Mouse (Mus musculus) embryo, embryonic 11.5 days (tissue): ENCODE measurements around the gene Cenpp.

Experiments
- DNase-seq: peaks from one replicate; pipeline ENCODE4 v3.0.0-alpha.2; 2012; ENCODE audit warnings: low read depth, low spot score

The Cenpp gene

GRCm38 (mm10) chr13:49652481-49653179 lies at the start of gene Cenpp, which contains the start of gene Nol8:
Cenpp (minus strand) TSS chr13:49652785.
Nol8 (plus strand) TSS chr13:49653078.
- peak; percentile 100 for DNase-seq

GRCm38 (mm10) chr13:49691056-49691455 lies 38.5 kb upstream of the Cenpp start:
- DNase-seq: no peak

DNA sequence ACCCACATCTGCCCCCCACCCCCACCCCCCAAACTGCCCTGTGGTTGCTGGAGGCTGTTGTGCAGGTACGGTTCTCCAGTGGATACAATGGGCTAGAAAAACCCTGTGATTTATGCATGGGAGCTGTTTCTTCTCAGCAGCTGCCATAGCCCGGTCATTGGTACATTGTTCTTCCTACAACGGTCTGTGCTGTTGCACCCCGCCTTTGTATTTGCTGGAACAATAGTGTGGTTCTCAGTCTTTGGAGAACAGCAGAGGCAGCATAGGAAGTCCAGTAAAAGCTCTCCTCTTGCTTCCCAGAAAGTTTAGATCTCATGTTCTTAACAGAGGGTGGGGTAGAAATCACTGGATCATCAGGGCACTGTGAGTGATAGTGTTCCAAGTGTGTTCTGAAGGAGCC lies 31.7 kb upstream of the Cenpp start:
- no peak for DNase-seq

DNA sequence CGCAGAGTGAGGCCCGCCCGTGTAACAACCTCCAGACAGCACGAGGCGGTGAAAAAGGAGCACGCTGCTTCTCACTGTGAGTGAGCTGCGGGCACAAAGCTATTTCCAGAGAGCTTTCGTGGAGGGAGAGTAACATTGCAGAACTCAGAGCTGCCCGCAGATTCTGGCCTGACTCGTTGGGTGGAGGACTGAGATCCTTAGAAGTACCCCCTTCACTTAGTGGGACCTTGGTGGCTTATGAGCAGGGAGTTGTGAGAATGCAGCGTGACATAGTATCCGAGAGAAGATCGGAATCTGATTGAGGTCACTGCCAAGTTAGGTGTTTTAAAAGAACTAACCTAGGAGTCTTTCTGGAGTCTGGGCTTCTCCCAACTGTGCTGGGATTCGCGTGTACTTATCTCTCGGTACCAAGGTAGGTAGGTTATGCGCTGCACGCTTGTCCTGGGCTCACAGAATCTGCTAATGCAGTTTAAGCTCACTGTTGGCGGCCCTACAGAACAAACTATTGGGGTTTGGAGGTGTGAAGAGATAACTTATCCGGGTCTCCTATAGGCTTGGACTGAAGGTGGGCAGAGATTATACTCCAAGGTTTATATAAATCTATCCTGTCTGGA lies 29.8 kb upstream of the Cenpp start:
- DNase-seq: no peak

DNA sequence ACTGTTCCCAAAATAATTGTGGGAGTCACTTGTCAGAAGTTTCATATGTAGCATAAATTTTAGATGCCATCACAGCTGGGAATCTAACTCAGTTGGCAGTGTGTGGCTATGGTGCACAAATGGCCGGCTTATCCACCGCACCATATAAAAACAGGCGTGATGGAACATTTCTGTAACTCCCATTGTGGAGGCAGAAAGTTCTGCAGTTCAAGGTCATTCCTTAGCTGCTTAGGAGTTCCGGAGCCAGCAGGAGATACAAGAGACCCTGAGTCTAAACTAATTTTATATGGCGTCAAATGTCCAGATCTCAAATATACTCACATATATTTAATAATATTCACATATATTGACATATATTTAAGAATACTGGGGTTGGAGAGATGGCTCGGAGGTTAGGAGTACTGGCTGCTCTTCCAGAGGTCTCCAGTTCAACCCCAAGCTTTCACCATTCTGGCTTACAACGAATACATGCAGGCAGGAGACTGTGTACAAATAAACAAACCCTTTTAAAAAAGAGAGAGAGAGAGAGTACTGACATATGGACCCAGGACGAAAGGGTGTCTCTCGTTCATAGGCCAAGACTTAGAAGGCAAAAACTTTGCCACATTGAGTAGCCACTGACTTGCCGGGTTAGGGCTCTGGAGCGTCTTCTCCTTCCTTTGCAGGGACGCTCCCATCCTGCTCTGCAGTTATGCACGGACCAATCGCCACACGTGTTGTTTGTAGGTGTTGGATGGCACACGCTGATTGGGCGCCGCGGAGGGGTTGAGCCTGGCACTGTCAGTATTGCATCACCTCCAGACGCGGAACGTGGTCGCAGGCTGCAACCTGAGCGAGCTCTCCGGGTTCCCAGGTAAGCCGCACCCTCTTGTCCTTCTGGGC lies 29.0 kb upstream of the Cenpp start, which contains the start of gene Iars:
Gene Iars, plus strand, starts transcription at position 750 of the 882 bp plus-strand sequence.
- peak; percentile 94 for DNase-seq

DNA sequence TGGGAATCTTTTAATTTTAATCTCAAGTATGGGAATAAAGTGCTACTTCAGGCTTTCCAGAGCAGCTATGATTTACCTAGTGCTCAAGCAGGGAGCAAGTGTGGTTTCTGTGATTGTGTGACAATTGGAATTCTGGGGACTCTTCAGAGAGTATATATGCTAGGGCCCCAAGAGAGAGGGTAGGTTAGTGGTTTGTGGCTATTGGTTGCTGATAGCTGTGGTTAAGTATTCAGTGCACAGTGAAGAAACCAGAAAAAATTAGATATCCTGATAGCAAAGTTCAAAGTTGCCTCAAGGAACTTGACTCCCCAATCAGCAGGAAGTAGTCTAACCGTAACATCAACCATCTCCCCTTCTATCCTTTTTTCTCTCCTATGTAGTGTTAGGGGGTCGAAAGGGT lies 25.2 kb upstream of the Cenpp start:
- DNase-seq: no peak

DNA sequence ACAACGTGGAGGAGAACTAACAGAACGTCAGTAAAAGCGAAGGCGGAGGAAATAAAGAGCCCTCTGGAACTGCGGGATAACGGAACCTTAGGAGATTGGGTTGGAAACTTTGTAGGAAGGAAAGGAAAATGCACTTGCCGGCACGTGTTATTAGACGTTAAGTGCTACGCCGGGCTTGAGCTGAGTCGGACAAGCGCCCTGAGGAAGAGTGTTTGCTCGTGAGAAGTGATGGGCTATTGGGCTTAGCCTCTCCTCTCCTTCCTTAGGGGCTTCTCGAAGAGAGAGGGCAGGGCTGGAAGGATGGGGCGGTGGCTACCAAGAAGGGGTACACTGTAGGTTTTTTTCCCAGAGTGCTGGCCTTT lies 576 bp upstream of the Cenpp start:
- no peak for DNase-seq

DNA sequence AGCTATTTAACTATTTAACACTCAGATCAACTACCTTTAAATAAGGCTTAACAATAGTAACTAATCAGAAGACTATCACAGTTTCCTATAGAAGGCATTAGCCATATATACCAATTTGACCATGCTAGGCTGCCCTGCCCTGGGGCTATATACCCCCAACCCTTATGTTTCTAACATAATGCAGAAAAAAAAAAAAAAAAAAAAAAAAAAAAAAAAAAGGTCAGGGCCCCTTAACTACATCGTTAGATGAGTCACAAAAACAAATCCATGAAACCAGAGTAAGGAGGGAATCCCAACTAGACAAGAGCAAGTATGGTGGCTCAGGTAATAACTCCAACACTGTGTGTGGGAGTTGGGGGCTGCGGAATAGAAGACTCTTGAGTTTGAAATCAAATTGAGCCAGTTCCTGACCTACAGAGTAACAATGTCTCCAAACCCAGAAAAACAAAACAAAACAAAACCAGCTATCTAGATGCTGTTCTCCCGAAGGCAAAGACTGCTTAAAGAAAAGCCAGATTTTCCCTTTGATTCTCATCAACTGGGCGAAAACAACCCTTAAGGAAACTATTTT lies 719 bp downstream of the Cenpp start:
- DNase-seq: no peak

DNA sequence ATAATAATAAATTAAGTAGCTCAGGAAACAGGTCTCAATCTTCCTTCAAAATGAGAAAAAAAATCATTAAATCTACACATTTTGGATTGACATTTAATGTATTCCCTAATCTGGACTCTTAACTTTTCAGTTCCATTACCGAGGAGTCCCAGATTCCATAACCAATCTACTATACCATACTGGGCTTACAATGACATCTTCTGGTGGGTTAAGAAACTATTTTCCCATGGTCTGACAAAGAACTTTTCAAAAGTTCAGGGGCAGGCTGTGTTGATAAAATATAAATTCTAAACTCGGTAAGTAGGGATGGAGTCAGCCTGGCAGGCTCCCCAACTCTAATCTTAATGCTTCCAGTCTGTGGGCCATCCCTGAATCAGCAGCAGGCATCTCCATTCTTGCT lies 1.4 kb downstream of the Cenpp start:
- DNase-seq: no peak

DNA sequence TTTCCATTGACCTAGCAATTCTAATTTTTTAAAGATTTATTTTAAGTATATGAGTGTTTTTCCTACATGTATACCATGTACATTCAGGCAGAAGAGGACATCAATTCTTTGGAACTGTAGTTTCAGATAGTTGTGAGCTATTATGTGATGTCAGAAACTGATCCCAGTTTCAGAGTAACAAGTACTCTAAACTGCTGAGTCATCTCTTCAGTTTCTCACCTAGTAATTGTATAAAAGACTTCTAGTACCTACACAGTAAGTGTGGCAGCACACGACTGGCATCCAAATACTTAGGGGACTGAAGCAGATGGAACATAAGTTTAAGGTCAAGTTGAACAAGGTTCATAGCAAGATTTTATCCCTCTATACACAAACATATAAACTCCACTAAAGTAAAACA lies 6.6 kb downstream of the Cenpp start:
- no peak for DNase-seq

DNA sequence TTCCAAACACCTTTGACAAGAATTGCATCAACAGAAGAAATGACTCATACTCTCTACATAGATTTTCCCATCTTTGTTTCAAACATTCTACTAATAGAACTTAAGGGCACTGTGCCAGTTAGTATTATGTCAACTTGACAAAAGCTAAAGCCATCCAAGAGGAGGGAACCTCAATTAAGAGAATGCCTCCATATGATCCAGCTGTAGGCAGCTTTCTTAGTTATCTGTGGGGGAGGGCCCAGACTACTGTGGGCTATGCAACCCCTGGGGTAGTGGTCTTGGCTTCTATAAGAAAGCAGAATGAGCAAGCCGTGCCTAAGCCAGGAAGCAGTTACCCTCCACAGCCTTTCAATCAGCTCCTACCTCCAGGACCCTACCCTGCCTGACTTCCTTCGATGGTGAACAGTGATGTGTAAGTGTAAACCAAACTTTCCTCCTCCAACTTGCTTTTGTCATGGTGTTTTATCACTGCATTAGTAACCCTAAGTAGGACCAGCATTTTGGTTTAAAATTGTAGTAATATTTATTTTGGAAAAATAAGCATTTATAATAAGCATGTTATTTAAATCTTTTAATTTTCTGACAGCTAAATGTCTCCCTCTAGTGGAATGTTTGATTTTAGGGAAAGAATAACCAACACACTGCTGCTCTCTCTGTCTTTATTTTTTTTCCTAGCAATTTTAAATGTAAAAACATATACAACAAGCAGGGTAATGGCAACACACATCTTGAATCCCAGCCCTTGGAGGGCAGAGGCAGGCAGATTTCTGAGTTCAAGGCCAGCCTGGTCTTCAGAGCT lies 7.7 kb downstream of the Cenpp start:
- no peak for DNase-seq

GRCm38 (mm10) chr13:49643669-49644362 lies 8.8 kb downstream of the Cenpp start:
- no peak for DNase-seq

DNA sequence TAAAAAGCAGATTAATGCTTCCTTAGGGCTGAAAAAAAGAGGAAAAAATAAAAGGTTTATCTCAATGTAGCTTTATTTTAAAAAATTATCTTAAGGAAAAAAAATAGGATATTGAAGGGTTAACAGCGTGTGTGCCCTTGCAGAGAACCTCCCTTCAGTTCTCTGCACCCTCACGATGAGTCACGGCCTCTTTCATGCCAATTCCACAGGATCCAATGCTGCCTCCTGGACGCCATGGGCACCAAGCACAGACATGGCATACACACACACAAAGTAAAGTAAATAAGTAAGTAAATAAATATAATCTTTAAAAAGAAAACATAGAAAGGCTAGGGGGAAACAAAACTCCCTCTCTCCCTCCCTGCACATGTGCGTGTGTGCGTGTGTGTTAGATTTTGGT lies 9.9 kb downstream of the Cenpp start:
- DNase-seq: no peak

DNA sequence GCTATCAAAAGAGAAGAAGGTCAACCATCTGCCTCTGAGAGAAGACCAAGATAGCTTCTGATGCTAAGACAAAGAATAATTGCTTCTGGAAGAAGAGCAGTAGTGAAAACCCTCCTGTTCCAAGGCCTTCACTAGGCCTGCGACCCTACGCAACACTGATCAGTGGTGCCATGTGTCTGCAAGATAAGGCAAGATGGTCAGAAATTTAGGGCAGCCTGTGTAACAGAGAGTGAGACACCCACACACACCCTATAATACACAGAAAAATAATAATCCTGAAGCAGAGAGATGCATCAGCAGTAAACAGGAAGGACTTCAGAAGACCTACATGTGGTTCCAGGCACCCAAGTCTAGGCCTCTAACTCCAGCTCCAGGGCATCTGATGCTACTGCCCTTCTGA lies 12.6 kb downstream of the Cenpp start:
- no peak for DNase-seq

DNA sequence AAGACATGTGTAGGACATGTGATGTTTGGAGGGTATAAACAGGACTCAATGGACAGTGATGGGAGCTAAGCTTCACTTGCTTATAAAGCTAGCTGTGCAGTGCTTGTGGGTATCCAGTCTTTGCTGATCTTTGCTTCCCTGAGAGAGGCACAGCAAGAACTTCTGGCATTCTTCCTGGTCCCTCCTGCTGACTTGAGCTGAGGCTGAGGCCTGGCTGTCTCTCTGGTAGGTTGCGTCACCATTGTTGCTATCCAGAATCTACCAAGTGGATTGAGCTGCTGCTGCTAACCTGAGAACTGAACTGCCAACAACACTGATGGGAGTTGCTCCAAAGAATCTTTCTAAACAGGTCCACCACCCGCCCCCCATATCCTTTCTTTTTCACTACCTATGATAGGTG lies 23.5 kb downstream of the Cenpp start:
- no peak for DNase-seq

DNA sequence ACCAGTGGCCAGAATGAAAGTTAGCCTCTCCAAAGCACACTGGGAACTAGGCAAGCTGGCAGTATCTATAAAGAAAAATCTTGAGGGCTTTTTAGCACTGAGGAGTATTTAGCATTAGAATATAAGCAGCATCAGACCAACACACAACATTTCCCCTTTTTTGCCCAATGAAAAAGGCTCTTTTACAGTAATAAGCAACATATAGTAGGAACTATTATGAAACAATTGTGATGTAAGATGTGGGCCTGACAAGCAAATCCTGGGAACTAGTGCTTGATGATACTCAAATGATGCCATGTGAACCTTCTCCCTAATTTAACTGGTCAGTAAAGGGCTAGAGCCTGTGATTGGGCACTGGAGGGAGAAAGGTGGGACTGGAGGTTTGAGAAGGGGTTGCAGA lies 24.4 kb downstream of the Cenpp start:
- no peak for DNase-seq

DNA sequence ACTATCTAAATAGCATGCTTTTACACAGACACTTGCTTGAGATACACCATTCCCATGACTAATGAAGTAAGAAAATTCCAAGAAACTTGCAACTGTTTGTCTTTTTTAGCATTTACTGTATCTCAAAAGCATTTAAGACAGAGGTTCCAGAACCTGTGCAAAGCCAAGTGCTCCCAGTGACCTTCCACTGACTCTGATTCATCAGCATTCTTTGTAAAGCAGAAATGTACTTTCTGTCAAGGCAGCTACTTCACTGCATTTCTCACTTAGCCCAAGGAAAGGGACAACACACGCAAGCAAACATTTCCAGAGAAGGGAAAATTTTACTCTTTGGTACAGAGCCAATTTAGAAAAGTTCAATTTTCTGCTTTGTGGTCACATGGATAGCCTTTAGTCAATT lies 29.4 kb downstream of the Cenpp start:
- no peak for DNase-seq

DNA sequence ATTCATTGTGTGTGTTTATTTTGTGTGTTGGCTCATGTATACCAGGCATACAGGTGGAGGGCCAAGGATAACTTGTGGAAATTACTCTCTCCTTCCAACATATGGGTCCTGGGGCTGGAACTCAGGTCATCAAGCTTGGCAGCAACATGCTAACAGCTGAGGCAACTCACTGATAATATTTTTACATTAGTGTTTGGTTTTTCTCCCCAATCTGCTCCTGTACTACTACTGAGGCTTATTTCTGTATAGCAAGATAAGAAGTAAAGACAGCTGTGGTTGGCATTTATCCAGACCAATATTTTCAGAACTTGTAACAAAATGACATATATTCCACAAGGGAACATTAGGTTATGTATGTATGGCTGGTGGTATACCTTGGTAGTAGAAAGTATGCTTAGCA lies 34.2 kb downstream of the Cenpp start:
- DNase-seq: no peak

GRCm38 (mm10) chr13:49617021-49617420 lies 35.6 kb downstream of the Cenpp start:
- no peak for DNase-seq

DNA sequence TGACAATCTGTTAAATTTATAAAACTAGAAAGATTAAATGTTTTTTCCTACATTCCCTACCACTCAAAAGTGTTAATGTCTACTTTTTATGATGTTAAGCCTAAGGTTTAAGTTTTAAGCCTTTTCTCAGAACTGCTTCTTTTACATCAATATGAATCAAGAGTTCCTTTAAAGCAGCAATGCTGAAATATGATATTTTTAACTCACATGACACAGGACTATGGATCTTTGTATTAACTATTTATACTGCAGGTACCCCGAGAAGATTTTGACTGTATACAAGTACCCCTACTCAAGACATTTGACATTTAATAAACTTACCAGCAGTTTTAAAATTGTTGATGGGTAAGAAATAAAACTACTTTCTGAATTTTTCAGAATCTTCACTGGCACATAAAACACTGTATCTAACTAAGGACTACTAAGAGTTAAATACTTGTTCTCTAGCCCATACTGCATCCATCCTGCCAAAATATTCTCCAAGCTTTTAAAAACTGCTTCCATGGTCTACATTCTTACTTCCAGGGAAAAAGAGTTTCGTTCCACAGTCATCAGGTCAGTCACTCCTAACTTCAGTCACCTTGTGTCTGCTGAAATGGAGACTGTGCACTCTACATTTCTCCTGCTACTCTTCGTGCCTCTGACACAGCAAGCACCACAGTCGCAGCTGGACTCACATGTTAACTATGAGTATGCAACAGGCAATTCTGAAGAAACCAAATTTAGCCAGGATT lies 43.8 kb downstream of the Cenpp start:
- no peak for DNase-seq
